Mouse (Mus musculus): Measurements from ENCODE around the gene Rere.

DNA sequence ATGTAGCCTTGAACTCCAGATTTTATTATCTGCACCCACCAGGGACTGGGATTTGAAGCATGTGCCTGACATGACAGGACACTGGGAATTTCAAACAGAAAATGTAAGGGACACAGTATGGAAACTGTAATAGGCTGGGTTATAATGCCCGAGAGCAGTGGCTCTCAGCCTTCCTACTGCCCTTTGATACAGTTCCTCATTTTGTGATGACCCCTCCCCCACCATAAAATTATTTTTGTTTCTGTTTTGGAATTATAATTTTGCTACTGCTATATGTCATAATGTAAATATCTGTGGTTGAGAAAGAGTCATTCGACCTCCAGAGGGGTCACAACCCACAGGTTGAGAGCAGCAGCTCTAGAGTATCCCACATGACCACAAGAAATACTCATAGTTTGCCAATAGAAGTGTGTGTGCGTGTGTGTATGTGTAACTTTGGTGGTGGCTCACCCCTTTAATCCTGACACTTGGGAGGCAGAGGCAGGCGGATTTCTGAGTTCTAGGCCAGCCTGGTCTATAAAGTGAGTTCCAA is 312.9 kb downstream of the Rere start:
- no peak for TF ChIP-seq CTCF (IDR thresholded peaks at IDR 0.05; ENCODE audit: insufficient read depth, low read length)
- no peak for TF ChIP-seq POLR2A (IDR thresholded peaks at IDR 0.05; ENCODE audit: borderline replicate concordance, extremely low read depth, low read depth, low read length)
